Mouse (Mus musculus) midbrain, embryonic 12.5 days (tissue): Measurements from ENCODE around the gene Itgae. TPM values are rescaled to one million over a fixed set of nuclear protein-coding genes. Genes with fewer than 3 reads are reported as not detected.

Source experiments
- ATAC-seq: fragments of 200-750 bp; cut with Nextera tagmentation; 2 replicates; pipeline ENCODE4 v1.8.0; 2017; ENCODE audit warnings: low read depth, moderate TSS enrichment, moderate library complexity; ENCODE audit not compliant: low FRiP score
- H3K27ac ChIP-seq: fragments of 300-500 bp; sonication (generic); replicated peaks from 2 replicates; pipeline ENCODE4 v1.5.1; 2016; ENCODE audit warnings: mild to moderate bottlenecking
- H3K27me3 ChIP-seq: fragments of 300-500 bp; sonication (generic); 2 replicates; pipeline ENCODE4 v1.6.1; 2016; ENCODE audit warnings: mild to moderate bottlenecking
- H3K36me3 ChIP-seq: fragments of 300-500 bp; sonication (generic); 2 replicates; pipeline ENCODE4 v1.6.1; 2016
- H3K4me1 ChIP-seq: fragments of 300-500 bp; sonication (generic); 2 replicates; pipeline ENCODE4 v1.6.1; 2016
- H3K4me2 ChIP-seq: fragments of 300-500 bp; sonication (generic); replicated peaks from 2 replicates; pipeline ENCODE4 v1.6.1; 2016; ENCODE audit warnings: mild to moderate bottlenecking, moderate library complexity
- H3K4me3 ChIP-seq: fragments of 300-500 bp; sonication (generic); 2 replicates; pipeline ENCODE4 v1.5.1; 2016; ENCODE audit warnings: mild to moderate bottlenecking
- H3K9ac ChIP-seq: fragments of 300-500 bp; sonication (generic); replicated peaks from 2 replicates; pipeline ENCODE4 v1.6.1; 2016; ENCODE audit warnings: mild to moderate bottlenecking, moderate library complexity
- H3K9me3 ChIP-seq: fragments of 300-500 bp; sonication (generic); 2 replicates; pipeline ENCODE4 v1.6.1; 2016; ENCODE audit warnings: mild to moderate bottlenecking
- WGBS: fragments of 180-500 bp; shearing (Covaris S2); methylation state at CpG from one replicate; pipeline ENCODE4 v1.1.7; 2016; 5-methylcytosine and 5-hydroxymethylcytosine counted together
- polyA plus RNA-seq: library from polyadenylated mRNA; unstranded; fragments of >200 nt; fragmentation: Nextera tagmentation; extraction: Ambion mirVana; gene quantifications from 2 replicates; pipeline ENCODE4 v1.2.1, GENCODE M21; 2016

Gene Itgae
- polyA plus RNA-seq, 1 experiment from 2014 or later = 0.42 TPM

GRCm38 (mm10) chr11:73187231-73187630 lies 96.8 kb downstream of the Itgae start:
- Histone ChIP-seq H3K27ac (no peak overlapping the region), H3K4me1 (no peaks in the 10 kb centered on the region), H3K36me3 (peaks cover 72% of the 10 kb centered on the region), H3K9me3 (no peaks in the 10 kb centered on the region), H3K4me3 (no peak overlapping the region), H3K4me2 (no peak overlapping the region), H3K9ac (no peak overlapping the region), H3K27me3 (no peaks in the 10 kb centered on the region)
- WGBS = 88% methylated on average over 6 of the region's 6 CpGs
- no peak for ATAC-seq

- H3K9me3 ChIP-seq = no peaks in the 10 kb centered on the region
- peaks cover 3% of the 10 kb centered on the region; the same call in 1 of the 2 replicates for H3K4me1 ChIP-seq
- H3K27ac ChIP-seq = no peak overlapping the region
- H3K27me3 ChIP-seq = no peaks in the 10 kb centered on the region
- H3K4me3 ChIP-seq = no peak overlapping the region
- 80% methylated on average over 6 of the region's 6 CpGs for WGBS
- no peak for ATAC-seq
- no peak overlapping the region for H3K9ac ChIP-seq
- H3K36me3 ChIP-seq = peaks cover 35% of the 10 kb centered on the region
- H3K4me2 ChIP-seq = no peak overlapping the region
Observed at GRCm38 (mm10) chr11:73193047-73193446, 102.7 kb downstream of the Itgae start.

GRCm38 (mm10) chr11:73194444-73194843 lies 104.1 kb downstream of the Itgae start:
- Histone ChIP-seq H3K9ac (no peak overlapping the region), H3K27ac (no peak overlapping the region), H3K36me3 (peaks cover 23% of the 10 kb centered on the region), H3K4me3 (no peak overlapping the region), H3K4me1 (peaks cover 9% of the 10 kb centered on the region; the same call in 1 of the 2 replicates), H3K4me2 (no peak overlapping the region), H3K9me3 (no peaks in the 10 kb centered on the region), H3K27me3 (no peaks in the 10 kb centered on the region)
- ATAC-seq = no peak
- WGBS = 78% methylated on average over 2 of the region's 2 CpGs

Other genes starting within 250 kb of the Itgae start
- 0.64 and 1.2 TPM in 2 replicates for gene Atp2a3, start 129.4 kb upstream of the Itgae start, polyA plus RNA-seq
- 0.64 and 0.88 TPM in 2 replicates for gene P2rx1, start 91.5 kb upstream of the Itgae start, polyA plus RNA-seq
- 10.2 and 11.6 TPM in 2 replicates for gene Camkk1, start 71.6 kb upstream of the Itgae start, polyA plus RNA-seq
- gene Ncbp3, start 42.8 kb upstream of the Itgae start, polyA plus RNA-seq = 14.6 and 15.3 TPM in 2 replicates
- 15.5 TPM in 2 replicates for gene Haspin, start 47.7 kb downstream of the Itgae start, polyA plus RNA-seq
- gene P2rx5, start 69.8 kb downstream of the Itgae start, polyA plus RNA-seq = 0.09 and 0.12 TPM in 2 replicates
- 119 and 123 TPM in 2 replicates for gene Emc6, start 86.5 kb downstream of the Itgae start, polyA plus RNA-seq
- gene Tax1bp3, start 86.5 kb downstream of the Itgae start, polyA plus RNA-seq = 172 and 182 TPM in 2 replicates
- gene Ctns, start 108.5 kb downstream of the Itgae start, polyA plus RNA-seq = 20.6 and 23.1 TPM in 2 replicates
- gene Shpk, start 108.9 kb downstream of the Itgae start, polyA plus RNA-seq = 1.4 and 1.5 TPM in 2 replicates
- gene Trpv1, start 143.7 kb downstream of the Itgae start, polyA plus RNA-seq = not detected in 2 replicates
- 0.05 TPM in 1 of 2 replicates, not detected in the other for gene Trpv3, start 176.8 kb downstream of the Itgae start, polyA plus RNA-seq
- 0.28 TPM in 1 of 2 replicates, not detected in the other for gene Aspa, start 239.0 kb downstream of the Itgae start, polyA plus RNA-seq
- gene Gm49340, start 239.2 kb downstream of the Itgae start, polyA plus RNA-seq = not detected in 2 replicates
- gene Spata22, start 239.2 kb downstream of the Itgae start, polyA plus RNA-seq = not detected in 2 replicates